Mouse (Mus musculus) spleen, postnatal 36 days (tissue): ENCODE results near the gene Smtnl1.

Source experiments
- DNase-seq, 2 experiments: peaks; one replicate each; pipeline ENCODE4 v3.0.0; 2022; ENCODE audit warnings: low spot score in 2 of 2, mixed read lengths in 1 of 2

Gene Smtnl1

GRCm38 (mm10) chr2:84797833-84798492 is 24.5 kb downstream of the Smtnl1 start:
- peak; percentile 64 to 75 for DNase-seq

DNA sequence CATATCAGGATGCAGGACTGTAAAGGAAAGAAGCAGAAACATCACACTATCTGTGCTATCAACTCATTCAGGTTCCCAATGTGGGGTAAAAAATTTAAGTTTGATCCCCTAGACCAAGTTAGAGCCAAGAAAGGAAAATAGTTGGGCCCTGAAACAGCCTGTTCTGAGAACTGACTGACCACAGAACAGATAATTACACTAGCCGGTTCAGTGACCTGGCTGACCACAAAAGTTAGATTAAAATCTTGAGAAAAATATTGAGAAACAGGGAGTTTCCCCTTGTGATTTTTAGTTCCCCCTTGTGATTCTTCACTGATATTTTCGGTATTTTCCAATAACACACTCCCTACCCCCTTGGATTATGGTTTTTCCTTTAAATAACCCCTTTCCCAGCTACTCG is 28.6 kb downstream of the Smtnl1 start:
- DNase-seq, result no peak

DNA sequence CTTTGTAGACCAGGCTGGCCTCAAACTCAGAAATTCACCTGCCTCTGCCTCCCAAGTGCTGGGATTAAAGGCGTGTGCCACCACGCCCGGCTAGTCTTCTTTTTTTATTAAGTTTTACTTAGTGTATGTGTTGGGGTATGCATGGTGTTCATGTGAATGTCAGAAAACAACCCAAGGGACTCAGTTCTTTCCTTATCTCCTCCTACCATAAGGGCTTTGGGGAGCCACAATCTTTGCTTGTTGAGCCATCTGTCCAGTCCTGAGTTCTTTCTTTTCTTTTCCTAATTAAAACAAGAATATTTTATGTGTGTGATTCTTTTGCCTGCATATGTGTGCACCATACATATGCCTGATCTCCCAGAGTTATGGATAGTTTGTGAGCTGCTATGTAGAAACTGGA is 29.3 kb downstream of the Smtnl1 start:
- DNase-seq, result no peak

GRCm38 (mm10) chr2:84792516-84792915 is 29.9 kb downstream of the Smtnl1 start:
- no peak for DNase-seq

- DNase-seq, result no peak
Observed at GRCm38 (mm10) chr2:84790418-84790817, 32.0 kb downstream of the Smtnl1 start.

DNA sequence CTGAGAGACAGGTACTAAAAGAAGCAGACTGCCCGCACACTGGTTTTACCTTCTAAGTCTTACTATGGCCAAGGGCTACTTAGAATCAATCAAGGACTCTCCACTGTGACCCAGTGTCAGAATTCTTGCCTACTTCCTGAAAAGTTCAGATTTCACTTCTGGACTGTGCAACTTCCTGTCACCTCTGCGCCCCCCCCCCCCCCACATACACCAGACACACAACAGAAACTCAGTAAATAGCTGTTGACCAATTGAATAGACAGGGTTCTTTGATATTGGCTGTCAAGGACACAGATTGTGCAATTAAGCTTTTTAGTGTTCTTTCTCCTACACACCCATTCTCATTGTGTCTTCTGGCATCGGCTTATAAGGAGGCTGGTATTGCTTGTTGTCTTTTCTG is 34.1 kb downstream of the Smtnl1 start:
- DNase-seq, result no peak

GRCm38 (mm10) chr2:84783840-84784566 is 38.4 kb downstream of the Smtnl1 start:
- DNase-seq, result no peak

GRCm38 (mm10) chr2:84783315-84783714 is 39.1 kb downstream of the Smtnl1 start:
- no peak for DNase-seq

DNA sequence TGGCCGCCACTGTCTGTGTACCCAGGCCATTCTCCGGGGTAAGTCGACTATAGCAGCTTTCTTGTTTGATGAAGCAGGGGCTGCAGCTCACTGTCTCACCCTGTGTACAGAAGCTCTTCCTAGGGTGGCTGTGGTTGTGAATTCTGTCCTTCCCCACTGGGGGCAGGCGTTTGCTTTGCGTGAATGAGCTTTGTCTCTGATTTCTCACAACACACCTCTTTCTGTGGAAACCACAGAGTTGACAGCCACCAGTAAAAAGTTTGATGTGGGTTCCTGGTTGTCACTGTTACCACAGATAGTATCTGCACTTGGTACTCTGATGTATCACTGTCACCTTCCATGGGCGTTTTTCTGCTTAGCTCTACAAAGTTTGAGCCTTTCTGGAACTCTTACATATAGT is 43.2 kb downstream of the Smtnl1 start:
- peak in 1 of 2 experiments; percentile 7 for DNase-seq

DNA sequence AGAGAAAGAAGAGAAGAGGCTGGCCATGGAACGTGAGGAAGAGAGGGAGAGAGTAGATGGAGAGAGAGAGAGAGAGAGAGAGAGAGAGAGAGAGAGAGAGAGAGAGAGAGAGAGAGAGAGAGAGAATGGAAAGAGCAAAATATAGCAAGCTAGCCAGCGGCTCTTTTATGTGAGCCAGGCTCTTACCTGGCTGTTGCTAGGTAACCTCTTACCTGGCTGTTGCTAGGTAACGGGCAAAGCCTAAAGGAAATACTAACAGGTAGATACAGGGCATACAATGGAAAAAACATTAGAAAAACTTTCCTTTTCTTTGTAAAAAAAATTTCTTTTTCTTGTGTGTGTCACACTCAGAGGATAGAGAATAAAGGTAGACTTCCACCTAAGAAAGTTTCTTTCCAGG is 44.7 kb downstream of the Smtnl1 start:
- DNase-seq, result no peak

DNA sequence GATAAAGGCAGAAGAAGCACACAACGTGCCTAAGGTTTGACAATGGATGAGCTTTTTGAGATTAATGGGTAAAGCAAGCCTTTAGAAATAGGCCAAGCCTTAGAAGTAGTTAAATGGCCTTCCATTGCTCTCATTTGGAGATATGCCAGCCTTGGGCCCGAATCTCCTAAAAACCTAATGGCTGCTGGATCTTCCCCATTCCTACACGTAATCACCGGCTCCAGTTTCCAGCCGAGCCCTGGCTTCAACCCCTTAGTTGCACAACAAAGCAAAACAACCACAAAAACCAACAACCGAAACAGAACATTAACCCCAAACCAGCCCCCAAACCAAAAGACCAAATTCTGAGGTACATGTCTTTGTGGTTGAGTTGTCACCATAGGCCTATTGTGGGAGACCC is 46.8 kb downstream of the Smtnl1 start:
- no peak for DNase-seq

DNA sequence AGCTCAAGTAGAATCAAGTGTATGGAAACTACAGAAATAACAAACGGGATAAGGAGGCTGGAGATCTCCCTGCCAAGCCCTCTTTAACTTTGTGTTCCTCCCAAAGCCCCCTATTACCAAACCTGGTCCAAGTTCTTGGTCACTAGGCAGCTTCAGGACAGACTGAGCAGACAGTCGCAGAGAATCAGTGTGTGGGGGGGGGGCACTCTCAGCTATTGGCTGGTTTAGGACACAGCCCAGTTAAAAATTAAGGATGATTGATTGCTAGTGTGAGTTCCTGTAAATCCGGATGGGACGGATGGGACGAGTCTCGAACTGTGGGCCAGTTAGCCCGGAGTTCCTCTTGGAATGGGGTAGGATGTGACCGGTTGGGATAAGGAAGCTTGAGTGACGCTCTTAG is 47.2 kb downstream of the Smtnl1 start, which contains the start of gene Serping1:
TSS of gene Serping1 (minus strand) at position 204 of the 400 bp plus-strand sequence.
- DNase-seq, result no peak

- peak; percentile 7 to 31 for DNase-seq
Observed at GRCm38 (mm10) chr2:84774751-84775150, 47.7 kb downstream of the Smtnl1 start.

DNA sequence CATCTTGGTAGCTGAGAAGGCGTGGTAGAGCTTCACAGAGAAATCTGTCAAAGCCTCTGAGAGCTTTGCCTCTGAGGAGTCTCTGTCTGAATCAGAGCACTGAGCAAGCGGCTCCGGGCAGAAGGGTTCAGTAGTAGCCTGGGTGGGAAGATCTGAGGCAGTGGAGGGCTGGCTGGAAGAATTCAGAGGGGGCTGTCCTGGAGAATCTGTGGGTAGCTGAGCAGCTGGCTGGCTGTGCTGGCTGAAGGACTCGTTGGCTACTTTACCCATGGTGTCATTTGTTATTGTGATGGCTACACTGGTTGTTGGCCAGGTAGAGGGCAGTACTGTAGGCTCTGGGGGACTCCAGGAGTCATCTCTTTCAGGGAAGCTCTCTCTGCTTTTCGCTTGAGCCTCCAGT is 49.3 kb downstream of the Smtnl1 start:
- no peak for DNase-seq

DNA sequence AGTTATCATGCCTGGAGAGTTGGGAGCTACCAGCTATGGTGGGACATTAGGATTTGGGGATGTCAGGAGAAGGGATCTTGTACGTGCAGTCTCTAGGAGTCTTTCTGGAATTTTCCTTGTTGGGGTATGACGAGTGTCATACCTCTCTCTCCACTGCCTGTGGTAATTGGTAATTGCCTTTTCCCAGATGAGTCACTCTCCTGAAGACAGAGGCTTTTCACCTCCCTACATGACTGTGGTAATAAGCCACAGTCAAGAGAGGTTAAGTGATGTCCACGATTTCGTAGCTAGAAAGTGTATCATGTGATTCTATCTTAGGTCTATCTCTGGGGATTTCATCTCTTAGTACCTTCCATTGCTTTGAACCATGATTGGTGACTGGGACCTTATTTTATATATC is 50.0 kb downstream of the Smtnl1 start:
- no peak for DNase-seq

GRCm38 (mm10) chr2:84770501-84770900 is 52.0 kb downstream of the Smtnl1 start:
- no peak for DNase-seq

DNA sequence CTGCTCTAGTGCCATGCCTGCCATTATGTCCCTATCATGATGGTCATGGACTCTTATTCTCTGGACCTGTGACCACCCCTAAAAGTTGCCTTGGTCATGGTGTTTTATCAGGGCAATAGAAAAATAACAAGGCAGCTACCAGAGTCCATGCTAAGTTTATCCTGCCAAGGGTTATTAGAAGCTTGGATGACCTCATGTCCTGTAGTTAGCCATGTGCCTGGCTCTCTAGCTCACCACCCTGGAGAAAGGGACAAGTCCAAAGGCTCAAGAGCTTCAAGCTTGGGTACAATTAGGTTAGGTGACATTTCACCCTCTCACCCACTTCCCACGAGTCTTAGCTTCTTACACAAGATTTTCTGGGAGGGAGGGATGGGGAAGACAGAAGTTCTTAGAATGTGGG is 59.6 kb downstream of the Smtnl1 start:
- no peak for DNase-seq

DNA sequence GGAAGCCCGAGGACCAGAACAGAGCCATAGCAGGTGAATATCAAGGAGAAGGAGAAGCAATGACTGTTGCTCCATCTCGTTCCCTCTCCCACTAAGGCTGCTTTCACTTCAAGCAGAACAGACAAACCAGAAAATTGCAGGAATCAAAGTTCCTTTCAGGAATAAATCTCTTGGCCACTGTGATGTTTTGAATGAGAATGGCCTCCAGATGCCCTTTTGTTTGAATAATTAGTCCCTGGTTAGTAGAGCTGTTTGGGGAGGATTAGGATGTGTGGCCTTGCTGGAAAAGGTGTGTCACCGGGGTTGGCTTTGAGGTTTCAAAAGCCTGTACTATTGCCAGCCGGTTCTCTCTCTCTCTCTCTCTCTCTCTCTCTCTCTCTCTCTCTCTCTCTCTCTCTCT is 60.2 kb downstream of the Smtnl1 start:
- no peak for DNase-seq

DNA sequence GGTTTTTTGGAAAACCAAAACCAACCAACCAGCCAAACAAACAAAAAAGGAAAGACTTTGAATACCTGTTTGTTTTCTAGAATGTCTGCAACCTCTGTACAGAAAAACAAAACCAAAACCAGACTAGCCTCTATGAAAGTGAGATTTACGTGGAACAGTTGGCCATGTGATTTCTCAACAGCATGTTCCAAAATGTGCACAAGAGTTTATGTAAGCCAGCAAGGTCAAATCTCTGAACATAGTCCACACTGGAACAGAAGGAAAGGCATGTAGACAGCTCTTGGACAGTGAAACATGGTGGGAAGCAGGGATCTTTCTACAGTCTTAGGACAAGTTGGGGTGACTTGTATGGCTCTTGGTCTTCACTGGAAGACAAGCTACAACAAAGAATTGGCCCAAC is 60.6 kb downstream of the Smtnl1 start:
- DNase-seq, result no peak

DNA sequence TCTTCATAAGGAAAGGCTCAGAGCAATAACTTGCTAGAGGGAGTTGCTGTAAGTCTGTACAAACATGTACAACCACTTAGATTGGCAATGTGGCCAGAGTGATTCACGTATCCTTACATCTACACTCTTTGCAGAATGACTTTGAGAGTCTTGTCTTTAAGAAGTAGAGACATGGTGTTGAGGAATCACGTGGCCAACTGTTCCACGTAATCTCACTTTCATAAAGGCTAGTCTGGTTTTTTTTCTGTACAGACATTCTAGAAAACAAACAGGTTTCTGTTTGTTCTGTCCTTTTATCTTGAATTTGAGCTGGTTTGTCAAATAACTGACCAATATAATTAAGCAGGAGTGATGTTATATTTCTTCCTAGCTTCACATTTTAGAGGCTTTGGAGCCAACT is 61.1 kb downstream of the Smtnl1 start:
- no peak for DNase-seq
